Mouse (Mus musculus) kidney, adult 2 months (tissue): ENCODE data around the gene Arid1b.

Experiments
- CTCF ChIP-seq: fragments of 200-500 bp; conservative IDR thresholded peaks from 2 replicates; pipeline ENCODE4 v1.5.1; 2011; ENCODE audit warnings: low read depth, mild to moderate bottlenecking, control low read depth, low read length, moderate library complexity, mixed read lengths; ENCODE audit not compliant: insufficient read depth, insufficient read length
- POLR2A ChIP-seq: fragments of 200-500 bp; IDR thresholded peaks from one replicate; pipeline ENCODE4 v1.6.1; 2011; ENCODE audit warnings: low read depth, low read length, control low read depth

GRCm38 (mm10) chr17:4967201-4967600, 26.9 kb upstream of the Arid1b start:
- TF ChIP-seq POLR2A (no peak), CTCF (no peak)
